Mouse (Mus musculus) thymus, postnatal 25 days (tissue): Measurements from ENCODE around the gene Nr5a2.

ENCODE experiments used
- DNase-seq: peaks from one replicate; pipeline ENCODE4 v3.0.0; 2022

The Nr5a2 gene

GRCm38 (mm10) chr1:136948127-136948422 lies 12.2 kb downstream of the Nr5a2 start:
- DNase-seq, result no peak

GRCm38 (mm10) chr1:136947394-136948126 lies 12.7 kb downstream of the Nr5a2 start:
- no peak for DNase-seq

GRCm38 (mm10) chr1:136946806-136947393 lies 13.3 kb downstream of the Nr5a2 start:
- no peak for DNase-seq

GRCm38 (mm10) chr1:136946404-136946803 lies 13.8 kb downstream of the Nr5a2 start:
- DNase-seq, result no peak

GRCm38 (mm10) chr1:136945876-136946275 lies 14.4 kb downstream of the Nr5a2 start:
- no peak for DNase-seq

- DNase-seq, result no peak
These were observed 14.8 kb downstream of the Nr5a2 start for GRCm38 (mm10) chr1:136945426-136945825.

- DNase-seq, result no peak
These were observed 19.6 kb downstream of the Nr5a2 start for GRCm38 (mm10) chr1:136940603-136941002.

GRCm38 (mm10) chr1:136939220-136939619 lies 21.0 kb downstream of the Nr5a2 start:
- DNase-seq, result no peak

GRCm38 (mm10) chr1:136935960-136936324 lies 24.3 kb downstream of the Nr5a2 start:
- no peak for DNase-seq

GRCm38 (mm10) chr1:136935316-136935959 lies 24.8 kb downstream of the Nr5a2 start:
- no peak for DNase-seq

- DNase-seq, result no peak
These were observed 26.2 kb downstream of the Nr5a2 start for GRCm38 (mm10) chr1:136934051-136934450.

GRCm38 (mm10) chr1:136931026-136931425 lies 29.2 kb downstream of the Nr5a2 start:
- no peak for DNase-seq

GRCm38 (mm10) chr1:136929743-136930142 lies 30.5 kb downstream of the Nr5a2 start:
- no peak for DNase-seq

GRCm38 (mm10) chr1:136927428-136927827 lies 32.8 kb downstream of the Nr5a2 start:
- DNase-seq, result no peak

GRCm38 (mm10) chr1:136926026-136926425 lies 34.2 kb downstream of the Nr5a2 start:
- no peak for DNase-seq

GRCm38 (mm10) chr1:136920089-136920488 lies 40.2 kb downstream of the Nr5a2 start:
- DNase-seq, result no peak

- no peak for DNase-seq
These were observed 41.5 kb downstream of the Nr5a2 start for GRCm38 (mm10) chr1:136918791-136919190.

- no peak for DNase-seq
These were observed 44.8 kb downstream of the Nr5a2 start for GRCm38 (mm10) chr1:136915438-136915837.

GRCm38 (mm10) chr1:136911996-136912395 lies 48.3 kb downstream of the Nr5a2 start:
- DNase-seq, result no peak

- no peak for DNase-seq
These were observed 48.7 kb downstream of the Nr5a2 start for GRCm38 (mm10) chr1:136911594-136911860.

- DNase-seq, result no peak
These were observed 49.3 kb downstream of the Nr5a2 start for GRCm38 (mm10) chr1:136910741-136911593.

GRCm38 (mm10) chr1:136910144-136910543 lies 50.1 kb downstream of the Nr5a2 start:
- DNase-seq, result no peak

GRCm38 (mm10) chr1:136909494-136910037 lies 50.7 kb downstream of the Nr5a2 start:
- no peak for DNase-seq
